Mouse (Mus musculus): Measurements from ENCODE around the gene Llgl2. TPM values are rescaled to one million over a fixed set of nuclear protein-coding genes. Genes with fewer than 3 reads are reported as not detected.
A peak's percentile ranks its signal among the peaks of the same experiment; 100 is the strongest.

The Llgl2 gene
- total RNA-seq (2021) = 1 to 10 TPM; 3.7 to 4.0 TPM

- intact Hi-C loops (cut with DNase I) = no loop called here
Observed at GRCm38 (mm10) chr11:115823774-115824740, at the start of gene Llgl2. Gene Llgl2 (plus strand): TSS chr11:115824049.

GRCm38 (mm10) chr11:115774653-115775052, 49.2 kb upstream of the Llgl2 start:
- intact Hi-C loops (cut with DNase I) = no loop called here

More at GRCm38 (mm10) chr11:115823774-115824740, at the start of gene Llgl2:
- peak; percentile 55 to 68 for DNase-seq (ENCODE audit: low spot score in 2 of 2)

GRCm38 (mm10) chr11:115775821-115776665, 47.8 kb upstream of the Llgl2 start:
- intact Hi-C loops (cut with DNase I) = no loop called here

More at GRCm38 (mm10) chr11:115774653-115775052, 49.2 kb upstream of the Llgl2 start:
- no peak for DNase-seq (ENCODE audit: low spot score in 2 of 2)

GRCm38 (mm10) chr11:115776954-115777353, 46.9 kb upstream of the Llgl2 start:
- intact Hi-C loops (cut with DNase I) = no loop called here
- no peak for DNase-seq (ENCODE audit: low spot score in 2 of 2)

More at GRCm38 (mm10) chr11:115775821-115776665, 47.8 kb upstream of the Llgl2 start:
- DNase-seq (ENCODE audit: low spot score in 2 of 2) = no peak

GRCm38 (mm10) chr11:115777487-115778335, 46.1 kb upstream of the Llgl2 start:
- DNase-seq (ENCODE audit: low spot score in 2 of 2) = no peak
- intact Hi-C loops (cut with DNase I) = no loop called here

- DNase-seq (ENCODE audit: low spot score in 2 of 2) = peak; percentile 27 to 59
- intact Hi-C loops (cut with DNase I) = no loop called here
Observed at GRCm38 (mm10) chr11:115779038-115779571, 44.7 kb upstream of the Llgl2 start.

GRCm38 (mm10) chr11:115780141-115781070, 43.4 kb upstream of the Llgl2 start:
- intact Hi-C loops (cut with DNase I) = no loop called here
- DNase-seq (ENCODE audit: low spot score in 2 of 2) = peak; percentile 69 to 78

- intact Hi-C loops (cut with DNase I) = no loop called here
- DNase-seq (ENCODE audit: low spot score in 2 of 2) = no peak
Observed at GRCm38 (mm10) chr11:115786473-115786872, 37.4 kb upstream of the Llgl2 start.

- DNase-seq (ENCODE audit: low spot score in 2 of 2) = no peak
- intact Hi-C loops (cut with DNase I) = no loop called here
Observed at GRCm38 (mm10) chr11:115789787-115790186, 34.1 kb upstream of the Llgl2 start.

- intact Hi-C loops (cut with DNase I) = no loop called here
- DNase-seq (ENCODE audit: low spot score in 2 of 2) = no peak
Observed at GRCm38 (mm10) chr11:115791919-115792318, 31.9 kb upstream of the Llgl2 start.

GRCm38 (mm10) chr11:115792353-115792752, 31.5 kb upstream of the Llgl2 start:
- intact Hi-C loops (cut with DNase I) = no loop called here
- DNase-seq (ENCODE audit: low spot score in 2 of 2) = no peak

- intact Hi-C loops (cut with DNase I) = no loop called here
- DNase-seq (ENCODE audit: low spot score in 2 of 2) = no peak
Observed at GRCm38 (mm10) chr11:115796898-115797297, 27.0 kb upstream of the Llgl2 start.

- DNase-seq (ENCODE audit: low spot score in 2 of 2) = no peak
Observed at GRCm38 (mm10) chr11:115797665-115798064, 26.2 kb upstream of the Llgl2 start.

GRCm38 (mm10) chr11:115800981-115801380, 22.9 kb upstream of the Llgl2 start:
- no peak for DNase-seq (ENCODE audit: low spot score in 2 of 2)
- intact Hi-C loops (cut with DNase I) = no loop called here

More at GRCm38 (mm10) chr11:115797665-115798064, 26.2 kb upstream of the Llgl2 start:
- intact Hi-C loops (cut with DNase I) = no loop called here

GRCm38 (mm10) chr11:115803072-115803709, 20.7 kb upstream of the Llgl2 start:
- DNase-seq (ENCODE audit: low spot score in 2 of 2) = no peak
- intact Hi-C loops (cut with DNase I) = no loop called here

- DNase-seq (ENCODE audit: low spot score in 2 of 2) = no peak
- intact Hi-C loops (cut with DNase I) = no loop called here
Observed at GRCm38 (mm10) chr11:115805005-115805404, 18.8 kb upstream of the Llgl2 start.

- intact Hi-C loops (cut with DNase I) = no loop called here
- DNase-seq (ENCODE audit: low spot score in 2 of 2) = no peak
Observed at GRCm38 (mm10) chr11:115806154-115806553, 17.7 kb upstream of the Llgl2 start.
